In the genomic region with DNA sequence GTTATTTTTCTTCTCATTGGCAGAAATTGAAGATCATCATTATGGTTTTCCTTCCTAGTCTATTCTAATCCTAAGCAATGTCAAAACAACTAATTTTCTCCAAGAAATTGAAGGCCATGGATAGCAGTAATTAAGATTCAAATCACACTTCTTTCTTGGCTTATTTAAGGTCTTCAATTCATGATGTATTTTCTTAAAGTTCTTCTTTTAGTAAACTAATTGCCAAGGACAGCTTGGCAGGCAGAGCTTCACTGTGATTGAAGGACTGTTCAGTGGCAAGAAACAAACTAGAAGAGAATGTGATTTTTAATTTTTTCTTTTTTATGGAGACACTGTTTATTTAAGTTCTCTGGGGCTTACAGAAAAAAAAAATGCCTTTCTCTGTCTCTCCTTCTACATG, we compare ENCODE assay signal across 21 mouse cellular contexts.
"Had no signal": no experiment of that assay in that cellular context is flagged by ENCODE, and none has a peak within 500 bp of the region (broad histone marks: within the 10 kb centered on the region; RNA-seq: fewer than 3 reads in every experiment).

No protein-coding gene starts in this region.

- H3K9ac ChIP-seq: limb, embryonic 13.5 days; liver, embryonic 12.5 days; liver, embryonic 15.5 days; midbrain, embryonic 12.5 days; midbrain, embryonic 15.5 days; neural tube, embryonic 12.5 days; neural tube, embryonic 15.5 days had no signal

- H3K27me3 ChIP-seq: limb, embryonic 13.5 days; liver, embryonic 12.5 days; liver, embryonic 15.5 days; midbrain, embryonic 12.5 days; midbrain, embryonic 15.5 days; neural tube, embryonic 12.5 days; neural tube, embryonic 15.5 days had no signal

- H3K4me1 ChIP-seq: limb, embryonic 10.5 days; limb, embryonic 13.5 days; liver, embryonic 12.5 days; liver, embryonic 15.5 days; midbrain, embryonic 12.5 days; midbrain, embryonic 15.5 days; neural tube, embryonic 12.5 days; neural tube, embryonic 15.5 days had no signal

- H3K4me3 ChIP-seq: layer of hippocampus, adult 2 months; limb, embryonic 10.5 days; limb, embryonic 13.5 days; liver, embryonic 12.5 days; liver, embryonic 15.5 days; midbrain, embryonic 12.5 days; midbrain, embryonic 15.5 days; neural tube, embryonic 12.5 days; neural tube, embryonic 15.5 days had no signal

- H3K9me3 ChIP-seq: limb, embryonic 10.5 days; limb, embryonic 13.5 days; liver, embryonic 12.5 days; liver, embryonic 15.5 days; midbrain, embryonic 12.5 days; midbrain, embryonic 15.5 days; neural tube, embryonic 12.5 days; neural tube, embryonic 15.5 days had no signal

- H3K36me3 ChIP-seq: limb, embryonic 10.5 days; limb, embryonic 13.5 days; liver, embryonic 12.5 days; liver, embryonic 15.5 days; midbrain, embryonic 12.5 days; midbrain, embryonic 15.5 days; neural tube, embryonic 12.5 days; neural tube, embryonic 15.5 days had no signal

- DNase-seq: kidney, adult 8-10 months; kidney, postnatal 14 days; layer of hippocampus, adult 9-11 months; liver; lung, adult 18-20 months; lung, postnatal 14 days; right cerebral cortex, adult 18-20 months; right cerebral cortex, postnatal 14 days; right cerebral cortex, postnatal 4 days; thymus, postnatal 25 days had no signal

- H3K4me2 ChIP-seq: limb, embryonic 13.5 days; liver, embryonic 12.5 days; liver, embryonic 15.5 days; midbrain, embryonic 12.5 days; midbrain, embryonic 15.5 days; neural tube, embryonic 12.5 days; neural tube, embryonic 15.5 days had no signal

- ATAC-seq: liver, embryonic 12.5 days; midbrain, embryonic 15.5 days had no signal

- H3K27ac ChIP-seq: layer of hippocampus, adult 2 months; limb, embryonic 10.5 days; limb, embryonic 13.5 days; liver, embryonic 12.5 days; liver, embryonic 15.5 days; macrophage; midbrain, embryonic 12.5 days; midbrain, embryonic 15.5 days; neural tube, embryonic 12.5 days; neural tube, embryonic 15.5 days; stomach, postnatal 0 days had no signal
